Mouse (Mus musculus) kidney, adult 2 months (tissue): ENCODE measurements around the gene Stx2.

ENCODE experiments used
- CTCF ChIP-seq: fragments of 200-500 bp; conservative IDR thresholded peaks from 2 replicates; pipeline ENCODE4 v1.5.1; 2011; ENCODE audit warnings: low read depth, mild to moderate bottlenecking, control low read depth, low read length, moderate library complexity, mixed read lengths; ENCODE audit not compliant: insufficient read depth, insufficient read length
- POLR2A ChIP-seq: fragments of 200-500 bp; IDR thresholded peaks from one replicate; pipeline ENCODE4 v1.6.1; 2011; ENCODE audit warnings: low read depth, low read length, control low read depth

GRCm38 (mm10) chr5:129025048-129025447 lies 16.7 kb upstream of the Stx2 start:
- TF ChIP-seq CTCF (peak; percentile 25; the same call in 1 of the 2 replicates), POLR2A (no peak)
